Mouse (Mus musculus) hindbrain, embryonic 12.5 days (tissue): ENCODE measurements around the gene Twf2. TPM values are rescaled to one million over a fixed set of nuclear protein-coding genes. Genes with fewer than 3 reads are reported as not detected.

Experiments
- ATAC-seq: fragments of 200-750 bp; cut with Nextera tagmentation; 2 replicates; pipeline ENCODE4 v1.8.0; 2017; ENCODE audit warnings: moderate TSS enrichment; ENCODE audit not compliant: low FRiP score
- H3K27ac ChIP-seq: fragments of 300-500 bp; sonication (generic); 2 replicates; pipeline ENCODE4 v1.5.1; 2016; ENCODE audit warnings: mild to moderate bottlenecking
- H3K27me3 ChIP-seq: fragments of 300-500 bp; sonication (generic); 2 replicates; pipeline ENCODE4 v1.6.1; 2016; ENCODE audit warnings: mild to moderate bottlenecking
- H3K36me3 ChIP-seq: fragments of 300-500 bp; sonication (generic); 2 replicates; pipeline ENCODE4 v1.6.1; 2016; ENCODE audit warnings: mild to moderate bottlenecking
- H3K4me1 ChIP-seq: fragments of 300-500 bp; sonication (generic); 2 replicates; pipeline ENCODE4 v1.6.1; 2016
- H3K4me2 ChIP-seq: fragments of 300-500 bp; sonication (generic); replicated peaks from 2 replicates; pipeline ENCODE4 v1.6.1; 2016; ENCODE audit warnings: mild to moderate bottlenecking
- H3K4me3 ChIP-seq: fragments of 300-500 bp; sonication (generic); 2 replicates; pipeline ENCODE4 v1.5.1; 2016; ENCODE audit warnings: mild to moderate bottlenecking
- H3K9ac ChIP-seq: fragments of 300-500 bp; sonication (generic); 2 replicates; pipeline ENCODE4 v1.6.1; 2016; ENCODE audit warnings: mild to moderate bottlenecking, moderate library complexity
- H3K9me3 ChIP-seq: fragments of 300-500 bp; sonication (generic); replicated peaks from 2 replicates; pipeline ENCODE4 v1.6.1; 2016; ENCODE audit warnings: mild to moderate bottlenecking
- WGBS: fragments of 180-500 bp; shearing (Covaris S2); methylation state at CpG from one replicate; pipeline ENCODE4 v1.1.7; 2016; 5-methylcytosine and 5-hydroxymethylcytosine counted together
- polyA plus RNA-seq: library from polyadenylated mRNA; unstranded; fragments of >200 nt; fragmentation: Nextera tagmentation; extraction: Ambion mirVana; gene quantifications from 2 replicates; pipeline ENCODE4 v1.2.1, GENCODE M21; 2016

The Twf2 gene
- polyA plus RNA-seq, 1 experiment from 2014 or later, result 60.2 TPM

GRCm38 (mm10) chr9:106220894-106221523, 18.1 kb downstream of the Twf2 start:
- 72% methylated on average over 8 of the region's 8 CpGs for WGBS
- Histone ChIP-seq H3K9ac (no peak overlapping the region), H3K9me3 (no peaks in the 10 kb centered on the region), H3K4me2 (no peak overlapping the region), H3K27ac (no peak overlapping the region), H3K36me3 (no peaks in the 10 kb centered on the region), H3K4me3 (no peak overlapping the region), H3K27me3 (peaks cover 10% of the 10 kb centered on the region), H3K4me1 (peaks cover 5% of the 10 kb centered on the region)
- no peak for ATAC-seq

- no peak within 1 kb of the TSS for H3K4me3 ChIP-seq
- no peak for ATAC-seq
- H3K36me3 ChIP-seq, result no peaks in the 10 kb centered on the region
- H3K9me3 ChIP-seq, result no peaks in the 10 kb centered on the region
- peaks cover 9% of the 10 kb centered on the region for H3K4me1 ChIP-seq
- H3K4me2 ChIP-seq, result no peak within 1 kb of the TSS
- no peak within 1 kb of the TSS for H3K9ac ChIP-seq
- no peak within 1 kb of the TSS for H3K27ac ChIP-seq
- 81% methylated on average over 4 of the region's 4 CpGs for WGBS
- H3K27me3 ChIP-seq, result peaks cover 10% of the 10 kb centered on the region
Observed at GRCm38 (mm10) chr9:106222261-106222851, 19.4 kb downstream of the Twf2 start, which contains the start of gene Tlr9. Gene Tlr9, plus strand, starts transcription at chr9:106222598.

- Histone ChIP-seq H3K4me2 (no peak overlapping the region), H3K9me3 (no peaks in the 10 kb centered on the region), H3K27ac (no peak overlapping the region), H3K9ac (no peak overlapping the region), H3K4me1 (peaks cover 9% of the 10 kb centered on the region), H3K4me3 (no peak overlapping the region), H3K36me3 (no peaks in the 10 kb centered on the region), H3K27me3 (peaks cover 10% of the 10 kb centered on the region)
- ATAC-seq, result no peak
- WGBS, result 87% methylated on average over 4 of the region's 4 CpGs
Observed at GRCm38 (mm10) chr9:106222994-106223393, 20.1 kb downstream of the Twf2 start.

- WGBS, result 60% methylated on average over 24 of the region's 24 CpGs
- Histone ChIP-seq H3K27me3 (peaks cover 10% of the 10 kb centered on the region), H3K9ac (peak overlapping the region; percentile 59), H3K4me2 (peak overlapping the region; percentile 72), H3K36me3 (no peaks in the 10 kb centered on the region), H3K27ac (no peak overlapping the region), H3K4me1 (peaks cover 9% of the 10 kb centered on the region), H3K4me3 (peak overlapping the region; percentile 38), H3K9me3 (no peaks in the 10 kb centered on the region)
- peak; percentile 55 for ATAC-seq
Observed at GRCm38 (mm10) chr9:106225469-106226150, 22.7 kb downstream of the Twf2 start.

GRCm38 (mm10) chr9:106226151-106226682, 23.3 kb downstream of the Twf2 start:
- H3K4me1 ChIP-seq, result peaks cover 9% of the 10 kb centered on the region
- H3K9ac ChIP-seq, result peak overlapping the region; percentile 59
- peak overlapping the region; percentile 38 for H3K4me3 ChIP-seq
- ATAC-seq, result peak; percentile 68
- 3% methylated on average over 34 of the region's 34 CpGs for WGBS
- H3K27ac ChIP-seq, result no peak overlapping the region
- H3K9me3 ChIP-seq, result no peaks in the 10 kb centered on the region
- no peaks in the 10 kb centered on the region for H3K36me3 ChIP-seq
- peaks cover 10% of the 10 kb centered on the region for H3K27me3 ChIP-seq
- H3K4me2 ChIP-seq, result peak overlapping the region; percentile 72

- Histone ChIP-seq H3K9ac (no peak overlapping the region), H3K4me3 (no peak overlapping the region), H3K36me3 (peaks cover 7% of the 10 kb centered on the region), H3K27me3 (peaks cover 10% of the 10 kb centered on the region), H3K4me1 (peaks cover 9% of the 10 kb centered on the region), H3K27ac (no peak overlapping the region), H3K9me3 (no peaks in the 10 kb centered on the region), H3K4me2 (no peak overlapping the region)
- ATAC-seq, result no peak
- 73% methylated on average over 8 of the region's 8 CpGs for WGBS
Observed at GRCm38 (mm10) chr9:106227790-106228429, 25.0 kb downstream of the Twf2 start.

- Histone ChIP-seq H3K4me1 (peaks cover 9% of the 10 kb centered on the region), H3K9me3 (no peaks in the 10 kb centered on the region), H3K4me3 (no peak overlapping the region), H3K4me2 (no peak overlapping the region), H3K9ac (no peak overlapping the region), H3K36me3 (peaks cover 30% of the 10 kb centered on the region), H3K27ac (no peak overlapping the region), H3K27me3 (peaks cover 7% of the 10 kb centered on the region)
- no peak for ATAC-seq
- WGBS, result 78% methylated on average over 9 of the region's 9 CpGs
Observed at GRCm38 (mm10) chr9:106230051-106230733, 27.3 kb downstream of the Twf2 start.

GRCm38 (mm10) chr9:106230734-106231106, 27.8 kb downstream of the Twf2 start:
- no peak for ATAC-seq
- no peak overlapping the region for H3K27ac ChIP-seq
- peaks cover 2% of the 10 kb centered on the region for H3K27me3 ChIP-seq
- no peaks in the 10 kb centered on the region for H3K9me3 ChIP-seq
- H3K36me3 ChIP-seq, result peaks cover 35% of the 10 kb centered on the region
- no peak overlapping the region for H3K4me2 ChIP-seq
- no peak overlapping the region for H3K4me3 ChIP-seq
- no peak overlapping the region for H3K9ac ChIP-seq
- peaks cover 7% of the 10 kb centered on the region for H3K4me1 ChIP-seq
- WGBS, result 64% methylated on average over 3 of the region's 3 CpGs

GRCm38 (mm10) chr9:106231220-106231619, 28.3 kb downstream of the Twf2 start:
- Histone ChIP-seq H3K36me3 (peaks cover 40% of the 10 kb centered on the region), H3K4me1 (peaks cover 4% of the 10 kb centered on the region; the same call in 1 of the 2 replicates), H3K27me3 (no peaks in the 10 kb centered on the region), H3K27ac (no peak overlapping the region), H3K9ac (no peak overlapping the region), H3K4me3 (no peak overlapping the region), H3K4me2 (no peak overlapping the region), H3K9me3 (no peaks in the 10 kb centered on the region)
- WGBS, result 84% methylated on average over 7 of the region's 7 CpGs
- ATAC-seq, result no peak

- Histone ChIP-seq H3K36me3 (peaks cover 46% of the 10 kb centered on the region), H3K27ac (no peak overlapping the region), H3K9ac (no peak overlapping the region), H3K27me3 (no peaks in the 10 kb centered on the region), H3K4me3 (no peak overlapping the region), H3K9me3 (no peaks in the 10 kb centered on the region), H3K4me1 (no peaks in the 10 kb centered on the region), H3K4me2 (no peak overlapping the region)
- no peak for ATAC-seq
- 87% methylated on average over 4 of the region's 4 CpGs for WGBS
Observed at GRCm38 (mm10) chr9:106231816-106232215, 28.9 kb downstream of the Twf2 start.

GRCm38 (mm10) chr9:106232956-106233355, 30.0 kb downstream of the Twf2 start:
- no peak overlapping the region for H3K4me3 ChIP-seq
- no peaks in the 10 kb centered on the region for H3K9me3 ChIP-seq
- H3K9ac ChIP-seq, result no peak overlapping the region
- ATAC-seq, result no peak
- no peak overlapping the region for H3K4me2 ChIP-seq
- no peak overlapping the region for H3K27ac ChIP-seq
- 92% methylated on average over 3 of the region's 3 CpGs for WGBS
- peaks cover 58% of the 10 kb centered on the region for H3K36me3 ChIP-seq
- H3K27me3 ChIP-seq, result no peaks in the 10 kb centered on the region
- no peaks in the 10 kb centered on the region for H3K4me1 ChIP-seq

- H3K4me1 ChIP-seq, result no peaks in the 10 kb centered on the region
- H3K4me3 ChIP-seq, result no peak overlapping the region
- H3K9me3 ChIP-seq, result no peaks in the 10 kb centered on the region
- ATAC-seq, result no peak
- H3K4me2 ChIP-seq, result no peak overlapping the region
- peaks cover 68% of the 10 kb centered on the region for H3K36me3 ChIP-seq
- H3K9ac ChIP-seq, result no peak overlapping the region
- no peak overlapping the region for H3K27ac ChIP-seq
- no peaks in the 10 kb centered on the region for H3K27me3 ChIP-seq
- WGBS, result 86% methylated on average over 6 of the region's 6 CpGs
Observed at GRCm38 (mm10) chr9:106233953-106234352, 31.0 kb downstream of the Twf2 start.
